Mouse (Mus musculus): ENCODE measurements around the gene Bmp5. TPM values are rescaled to one million over a fixed set of nuclear protein-coding genes. Genes with fewer than 3 reads are reported as not detected.

The Bmp5 gene
- total and polyA plus RNA-seq, 3 experiments: not detected

DNA sequence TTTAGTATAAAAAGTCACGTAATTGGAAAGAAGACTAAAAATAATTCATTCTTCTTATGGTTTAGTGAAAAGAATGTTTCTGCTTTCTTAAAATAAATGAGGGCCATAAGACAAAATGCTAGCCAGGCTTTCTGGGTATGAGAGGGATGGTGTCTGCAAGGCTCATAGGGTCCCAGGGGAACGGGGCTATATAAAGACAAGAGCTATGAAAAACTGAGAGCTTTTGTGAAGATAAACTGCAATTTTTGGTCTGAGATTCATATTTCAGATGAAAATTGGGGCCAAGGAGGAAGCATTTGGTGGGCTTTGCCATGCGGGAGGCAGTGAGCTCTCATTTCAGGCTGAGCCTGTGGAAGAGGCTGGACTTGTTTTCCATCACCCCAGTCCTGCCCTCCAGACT lies 83.0 kb downstream of the Bmp5 start:
- H3K27ac ChIP-seq (ENCODE audit: control insufficient read depth, low read depth, low read length): no peak overlapping the region
- H3K27me3 ChIP-seq (ENCODE audit: control insufficient read depth in 1 of 2, insufficient read depth in 2 of 2, low read length in 2 of 2): no peaks in the 10 kb centered on the region
- no peaks in the 10 kb centered on the region for H3K9me3 ChIP-seq (replicated peaks; ENCODE audit: insufficient read depth, low read length)
- H3K9ac ChIP-seq (ENCODE audit: control insufficient read depth, low read depth, low read length, poor library complexity, severe bottlenecking): no peak overlapping the region
- H3K79me2 ChIP-seq (ENCODE audit: control insufficient read depth, insufficient read depth, low read length, poor library complexity): no peaks in the 10 kb centered on the region
- DNase-seq (ENCODE audit: low read depth, low spot score): no peak
- TF ChIP-seq TAL1 (IDR thresholded peaks at IDR 0.05; ENCODE audit: low read length) (no peak), GABPA (IDR thresholded peaks at IDR 0.05; ENCODE audit: low read depth, low read length) (no peak), MAX (IDR thresholded peaks at IDR 0.05; ENCODE audit: low read length) (no peak), SMC3 (IDR thresholded peaks at IDR 0.05; ENCODE audit: low read depth, low read length) (no peak), USF1 (IDR thresholded peaks at IDR 0.05; ENCODE audit: low read depth, low read length) (no peak), HCFC1 (IDR thresholded peaks at IDR 0.05; ENCODE audit: low read depth, low read length) (no peak), MAZ (IDR thresholded peaks at IDR 0.05; ENCODE audit: low read depth, low read length) (no peak), CHD1 (IDR thresholded peaks at IDR 0.05; ENCODE audit: low read depth, low read length) (no peak), BHLHE40 (IDR thresholded peaks at IDR 0.05; ENCODE audit: borderline replicate concordance, low read depth, low read length) (no peak), CTCF (IDR thresholded peaks at IDR 0.05 in 2 of 3, conservative IDR thresholded peaks at IDR 0.05 in 1 of 3; ENCODE audit: control insufficient read depth in 1 of 3, insufficient read depth in 1 of 3, low read depth in 2 of 3, low read length in 3 of 3, poor library complexity in 1 of 3, severe bottlenecking in 1 of 3) (no peak), ZC3H11A (IDR thresholded peaks at IDR 0.05; ENCODE audit: low read depth, low read length) (no peak), ETS1 (IDR thresholded peaks at IDR 0.05; ENCODE audit: low read depth, low read length) (no peak), KAT2A (conservative IDR thresholded peaks at IDR 0.05; ENCODE audit: low read depth, low read length) (no peak), MEF2A (IDR thresholded peaks at IDR 0.05; ENCODE audit: extremely low read depth, insufficient replicate concordance, low read depth, low read length, poor library complexity, severe bottlenecking) (no peak), USF2 (IDR thresholded peaks at IDR 0.05; ENCODE audit: borderline replicate concordance in 1 of 2, insufficient read depth in 1 of 2, low read depth in 1 of 2, low read length in 2 of 2) (no peak), MXI1 (IDR thresholded peaks at IDR 0.05; ENCODE audit: low read depth, low read length) (no peak), NRF1 (IDR thresholded peaks at IDR 0.05; ENCODE audit: insufficient read depth, low read depth, low read length, poor library complexity, severe bottlenecking) (no peak), MYB (IDR thresholded peaks at IDR 0.05; ENCODE audit: low read depth, low read length) (no peak)
- no peaks in the 10 kb centered on the region for H3K4me1 ChIP-seq (ENCODE audit: control insufficient read depth in 1 of 2, insufficient read depth in 2 of 2, low read length in 2 of 2)
- no peaks in the 10 kb centered on the region for H3K36me3 ChIP-seq (ENCODE audit: control insufficient read depth in 1 of 2, insufficient read depth in 2 of 2, low read length in 2 of 2)
- no peak overlapping the region for H3K4me3 ChIP-seq (ENCODE audit: control insufficient read depth in 1 of 2, insufficient read depth in 1 of 2, low read depth in 2 of 2, low read length in 2 of 2)

DNA sequence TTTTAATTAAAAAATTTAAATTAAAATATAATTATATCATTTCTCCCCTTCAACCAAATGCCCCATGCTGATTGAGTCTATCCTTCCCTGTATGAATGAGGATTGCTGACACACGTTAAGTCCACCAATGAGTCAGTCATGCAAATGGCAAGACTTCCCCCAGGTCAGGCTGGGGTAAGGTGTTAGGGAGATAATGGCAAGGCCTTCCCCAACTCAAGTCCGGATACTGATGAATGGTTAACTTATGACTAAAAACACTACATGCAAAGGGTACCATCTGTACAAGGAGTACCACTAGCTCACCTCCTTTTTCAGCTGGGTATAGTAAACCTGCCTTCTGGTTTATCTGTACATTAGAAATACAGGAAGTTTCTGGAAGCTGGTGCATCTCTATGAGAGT lies 83.8 kb downstream of the Bmp5 start:
- no peak for DNase-seq (ENCODE audit: low read depth, low spot score)
- H3K79me2 ChIP-seq (ENCODE audit: control insufficient read depth, insufficient read depth, low read length, poor library complexity): no peaks in the 10 kb centered on the region
- TF ChIP-seq ELF1 (IDR thresholded peaks at IDR 0.05; ENCODE audit: low read depth, low read length) (no peak), TBP (IDR thresholded peaks at IDR 0.05; ENCODE audit: low read depth, low read length) (no peak), ETS1 (IDR thresholded peaks at IDR 0.05; ENCODE audit: low read depth, low read length) (no peak), KAT2A (conservative IDR thresholded peaks at IDR 0.05; ENCODE audit: low read depth, low read length) (no peak), TAL1 (IDR thresholded peaks at IDR 0.05; ENCODE audit: low read length) (no peak), POLR2AphosphoS5 (IDR thresholded peaks at IDR 0.05; ENCODE audit: borderline replicate concordance, low read depth, low read length) (no peak), RCOR1 (IDR thresholded peaks at IDR 0.05; ENCODE audit: low read depth, low read length) (no peak), ZC3H11A (IDR thresholded peaks at IDR 0.05; ENCODE audit: low read depth, low read length) (no peak), CHD2 (IDR thresholded peaks at IDR 0.05; ENCODE audit: low read length) (no peak), TCF12 (IDR thresholded peaks at IDR 0.05; ENCODE audit: low read depth, low read length) (no peak), USF2 (IDR thresholded peaks at IDR 0.05; ENCODE audit: borderline replicate concordance in 1 of 2, insufficient read depth in 1 of 2, low read depth in 1 of 2, low read length in 2 of 2) (no peak), MXI1 (IDR thresholded peaks at IDR 0.05; ENCODE audit: low read depth, low read length) (no peak), ZKSCAN1 (IDR thresholded peaks at IDR 0.05; ENCODE audit: low read depth, low read length) (no peak), USF1 (IDR thresholded peaks at IDR 0.05; ENCODE audit: low read depth, low read length) (no peak)

More for the DNA sequence above, 83.8 kb downstream of the Bmp5 start:
- Histone ChIP-seq H3K4me3 (ENCODE audit: control insufficient read depth in 1 of 2, insufficient read depth in 1 of 2, low read depth in 2 of 2, low read length in 2 of 2) (no peak overlapping the region), H3K9me3 (replicated peaks; ENCODE audit: insufficient read depth, low read length) (no peaks in the 10 kb centered on the region), H3K9ac (ENCODE audit: control insufficient read depth, low read depth, low read length, poor library complexity, severe bottlenecking) (no peak overlapping the region), H3K36me3 (ENCODE audit: control insufficient read depth in 1 of 2, insufficient read depth in 2 of 2, low read length in 2 of 2) (no peaks in the 10 kb centered on the region), H3K27me3 (ENCODE audit: control insufficient read depth in 1 of 2, insufficient read depth in 2 of 2, low read length in 2 of 2) (no peaks in the 10 kb centered on the region), H3K27ac (ENCODE audit: control insufficient read depth, low read depth, low read length) (no peak overlapping the region), H3K4me1 (ENCODE audit: control insufficient read depth in 1 of 2, insufficient read depth in 2 of 2, low read length in 2 of 2) (no peaks in the 10 kb centered on the region)

All from MEL (cell line).